In genomic region chr1:36492416-36493139, GRCm38 (mm10) we compare ENCODE assay signal across 8 mouse cellular contexts. TPM values are rescaled to one million over a fixed set of nuclear protein-coding genes. Genes with fewer than 3 reads are reported as not detected.
A peak's percentile ranks its signal among the peaks of the same experiment; 100 is the strongest.
DNase-seq lines count a peak whose midpoint lies in the region; ATAC-seq lines count a peak whose summit lies in the region.

No protein-coding gene starts in this region.

- H3K9me3 ChIP-seq in embryonic facial prominence, embryonic 12.5 days = no peaks in the 10 kb centered on the region
- H3K9me3 ChIP-seq in heart, embryonic 14.5 days (ENCODE audit: control insufficient read depth, low read length) = no peaks in the 10 kb centered on the region
- H3K9me3 ChIP-seq in midbrain, embryonic 11.5 days (ENCODE audit: control insufficient read depth, low read length) = no peaks in the 10 kb centered on the region

- H3K27me3 ChIP-seq in embryonic facial prominence, embryonic 12.5 days = no peaks in the 10 kb centered on the region
- no peaks in the 10 kb centered on the region for H3K27me3 ChIP-seq in heart, embryonic 14.5 days (ENCODE audit: control insufficient read depth, insufficient read depth, low read length)
- H3K27me3 ChIP-seq in midbrain, embryonic 11.5 days (ENCODE audit: control insufficient read depth, insufficient read depth, low read length) = no peaks in the 10 kb centered on the region

- no peak overlapping the region for H3K4me2 ChIP-seq in embryonic facial prominence, embryonic 12.5 days (replicated peaks)
- 0 out of 2 replicates have a peak overlapping the region, but pooled peaks have one; percentile 14 for H3K4me2 ChIP-seq in heart, embryonic 14.5 days (ENCODE audit: low read length)
- H3K4me2 ChIP-seq in midbrain, embryonic 11.5 days = no peak overlapping the region

- H3K36me3 ChIP-seq in embryonic facial prominence, embryonic 12.5 days = no peaks in the 10 kb centered on the region
- H3K36me3 ChIP-seq in heart, embryonic 14.5 days (ENCODE audit: control insufficient read depth, insufficient read depth, low read length) = no peaks in the 10 kb centered on the region
- H3K36me3 ChIP-seq in midbrain, embryonic 11.5 days (ENCODE audit: control insufficient read depth, insufficient read depth, low read length) = no peaks in the 10 kb centered on the region

- H3K4me1 ChIP-seq in embryonic facial prominence, embryonic 12.5 days = peaks cover 10% of the 10 kb centered on the region
- H3K4me1 ChIP-seq in heart, embryonic 14.5 days (ENCODE audit: control insufficient read depth in 2 of 2, insufficient read depth in 2 of 2, low read length in 2 of 2) = peaks cover 7 to 16% of the 10 kb centered on the region in 2 experiments
- no peaks in the 10 kb centered on the region; the same call in 1 of the 2 replicates for H3K4me1 ChIP-seq in midbrain, embryonic 11.5 days (ENCODE audit: control insufficient read depth, insufficient read depth, low read length)

- 41% methylated on average over 9 of the region's 9 CpGs for WGBS in embryonic facial prominence, embryonic 12.5 days
- WGBS in heart, embryonic 14.5 days = 22% methylated on average over 9 of the region's 9 CpGs
- whole genome bisulfite sequencing in midbrain, embryonic 11.5 days = 50% methylated on average over 9 of the region's 9 CpGs

- peak; percentile 59; the same call in 1 of the 2 replicates for ATAC-seq in embryonic facial prominence, embryonic 12.5 days (ENCODE audit: insufficient number of reproducible peaks, insufficient read depth, low FRiP score, low TSS enrichment)
- ATAC-seq in heart, embryonic 14.5 days (ENCODE audit: insufficient number of reproducible peaks, insufficient read depth, low FRiP score, low read depth) = peak; percentile 89
- ATAC-seq in midbrain, embryonic 11.5 days (ENCODE audit: low FRiP score) = peak; percentile 77; the same call in 1 of the 2 replicates
- no peak for ATAC-seq in erythroblast, adult 5-6 weeks (replicated peaks; ENCODE audit: low FRiP score, poor library complexity, severe bottlenecking)

- H3K4me3 ChIP-seq in embryonic facial prominence, embryonic 12.5 days = no peak overlapping the region
- no peak overlapping the region for H3K4me3 ChIP-seq in heart, embryonic 14.5 days (ENCODE audit: control insufficient read depth in 1 of 2, insufficient read depth in 1 of 2, low read depth in 1 of 2, low read length in 2 of 2)
- H3K4me3 ChIP-seq in midbrain, embryonic 11.5 days (ENCODE audit: low read depth, low read length) = no peak overlapping the region

- peak; percentile 38 for DNase-seq in ovary, postnatal 14 days (ENCODE audit: low spot score)
- no peak for DNase-seq in ovary, postnatal 10 days (ENCODE audit: low spot score)
- peak; percentile 78 for DNase-seq in kidney, postnatal 14 days
- peak; percentile 85 for DNase-seq in midbrain, embryonic 11.5 days (ENCODE audit: low spot score, missing footprints)
- no peak for DNase-seq in layer of hippocampus, postnatal 14 days (ENCODE audit: low spot score in 2 of 2)

- H3K9ac ChIP-seq in embryonic facial prominence, embryonic 12.5 days = no peak overlapping the region; the same call in 1 of the 2 replicates
- no peak overlapping the region for H3K9ac ChIP-seq in heart, embryonic 14.5 days (ENCODE audit: low read length)
- no peak overlapping the region for H3K9ac ChIP-seq in midbrain, embryonic 11.5 days (ENCODE audit: low read length)

- H3K27ac ChIP-seq in embryonic facial prominence, embryonic 12.5 days = no peak overlapping the region
- peak overlapping the region in 1 of 2 experiments; percentile 41; a peak in 1 of 4 replicates for H3K27ac ChIP-seq in heart, embryonic 14.5 days (replicated peaks in 1 of 2; ENCODE audit: control insufficient read depth in 1 of 2, insufficient read depth in 1 of 2, low read depth in 2 of 2, low read length in 2 of 2)
- H3K27ac ChIP-seq in midbrain, embryonic 11.5 days (ENCODE audit: low read depth, low read length) = no peak overlapping the region

RNA-seq across cellular contexts. Expression of gene Cnnm3, which starts 19.1 kb away (rescaled TPM):
- 4.3 and 5.6 TPM in 2 replicates for polyA plus RNA-seq in embryonic facial prominence, embryonic 12.5 days (2016; fragmentation: Nextera tagmentation; extraction: Ambion mirVana)
- polyA plus RNA-seq in heart, embryonic 14.5 days (2014; fragmentation: Nextera tagmentation; extraction: Ambion mirVana) = 3.7 and 3.9 TPM in 2 replicates
- 3.7 and 4.3 TPM in 2 replicates for polyA plus RNA-seq in midbrain, embryonic 11.5 days (2014; fragmentation: Nextera tagmentation; extraction: Ambion mirVana)
- 7.9 and 8.8 TPM in 2 replicates for total RNA-seq in erythroblast, adult 5-6 weeks (2015; ENCODE audit: low replicate concordance)
- total RNA-seq in erythroblast, adult 5-6 weeks (2017; ENCODE audit: low replicate concordance) = 5.7 and 7.4 TPM in 2 replicates
- 10 to 100 TPM; 36.1 to 39.5 TPM for total RNA-seq in layer of hippocampus, postnatal 14 days (2021)

RNA-seq across cellular contexts. Expression of gene Cnnm4, which starts 21.2 kb away (rescaled TPM):
- 15.3 and 16.1 TPM in 2 replicates for polyA plus RNA-seq in embryonic facial prominence, embryonic 12.5 days (2016; fragmentation: Nextera tagmentation; extraction: Ambion mirVana)
- 4.5 and 5.9 TPM in 2 replicates for polyA plus RNA-seq in heart, embryonic 14.5 days (2014; fragmentation: Nextera tagmentation; extraction: Ambion mirVana)
- 9.6 and 11.6 TPM in 2 replicates for polyA plus RNA-seq in midbrain, embryonic 11.5 days (2014; fragmentation: Nextera tagmentation; extraction: Ambion mirVana)
- 1.5 and 2.3 TPM in 2 replicates for total RNA-seq in erythroblast, adult 5-6 weeks (2015; ENCODE audit: low replicate concordance)
- 1.5 and 3.2 TPM in 2 replicates for total RNA-seq in erythroblast, adult 5-6 weeks (2017; ENCODE audit: low replicate concordance)
- 10 to 100 TPM; 16.8 to 18.2 TPM for total RNA-seq in layer of hippocampus, postnatal 14 days (2021)

RNA-seq across cellular contexts. Expression of gene Ankrd23, which starts 44.1 kb away (rescaled TPM):
- 19.2 and 24.0 TPM in 2 replicates for polyA plus RNA-seq in embryonic facial prominence, embryonic 12.5 days (2016; fragmentation: Nextera tagmentation; extraction: Ambion mirVana)
- 18.9 and 19.4 TPM in 2 replicates for polyA plus RNA-seq in heart, embryonic 14.5 days (2014; fragmentation: Nextera tagmentation; extraction: Ambion mirVana)
- 6.0 TPM in 2 replicates for polyA plus RNA-seq in midbrain, embryonic 11.5 days (2014; fragmentation: Nextera tagmentation; extraction: Ambion mirVana)
- total RNA-seq in erythroblast, adult 5-6 weeks (2015; ENCODE audit: low replicate concordance) = 3.3 TPM in 1 of 2 replicates, not detected in the other
- 1.0 and 1.4 TPM in 2 replicates for total RNA-seq in erythroblast, adult 5-6 weeks (2017; ENCODE audit: low replicate concordance)
- 1 to 10 TPM; 6.1 to 7.5 TPM for total RNA-seq in layer of hippocampus, postnatal 14 days (2021)

RNA-seq across cellular contexts. Expression of gene Gm42417, which starts 46.7 kb away (rescaled TPM):
- polyA plus RNA-seq in embryonic facial prominence, embryonic 12.5 days (2016; fragmentation: Nextera tagmentation; extraction: Ambion mirVana) = 0.49 TPM in 1 of 2 replicates, not detected in the other
- not detected in 2 replicates for polyA plus RNA-seq in heart, embryonic 14.5 days (2014; fragmentation: Nextera tagmentation; extraction: Ambion mirVana)
- polyA plus RNA-seq in midbrain, embryonic 11.5 days (2014; fragmentation: Nextera tagmentation; extraction: Ambion mirVana) = not detected in 2 replicates
- total RNA-seq in erythroblast, adult 5-6 weeks (2015; ENCODE audit: low replicate concordance) = not detected in 2 replicates
- not detected in 2 replicates for total RNA-seq in erythroblast, adult 5-6 weeks (2017; ENCODE audit: low replicate concordance)
- not detected for total RNA-seq in layer of hippocampus, postnatal 14 days (2021)

RNA-seq across cellular contexts. Expression of gene Lman2l, which starts 47.5 kb away (rescaled TPM):
- polyA plus RNA-seq in embryonic facial prominence, embryonic 12.5 days (2016; fragmentation: Nextera tagmentation; extraction: Ambion mirVana) = 65.2 and 68.2 TPM in 2 replicates
- polyA plus RNA-seq in heart, embryonic 14.5 days (2014; fragmentation: Nextera tagmentation; extraction: Ambion mirVana) = 31.0 and 35.7 TPM in 2 replicates
- polyA plus RNA-seq in midbrain, embryonic 11.5 days (2014; fragmentation: Nextera tagmentation; extraction: Ambion mirVana) = 35.6 and 35.7 TPM in 2 replicates
- 6.9 and 7.5 TPM in 2 replicates for total RNA-seq in erythroblast, adult 5-6 weeks (2015; ENCODE audit: low replicate concordance)
- 1.7 and 3.2 TPM in 2 replicates for total RNA-seq in erythroblast, adult 5-6 weeks (2017; ENCODE audit: low replicate concordance)
- 10 to 100 TPM; 51.3 to 57.7 TPM for total RNA-seq in layer of hippocampus, postnatal 14 days (2021)

Comparison
In these comparisons a context has a peak if more than half of its experiments do, and no peak if none do; other contexts are left out.
1. DNase-seq: peak in ovary, postnatal 14 days (single experiment), kidney, postnatal 14 days (single experiment) and midbrain, embryonic 11.5 days (single experiment); none in ovary, postnatal 10 days (single experiment) and layer of hippocampus, postnatal 14 days (0 of 2).